Mouse (Mus musculus): ENCODE results near the gene Lrrc40. TPM values are rescaled to one million over a fixed set of nuclear protein-coding genes. Genes with fewer than 3 reads are reported as not detected.
A peak's percentile ranks its signal among the peaks of the same experiment; 100 is the strongest.

Lrrc40 gene
- total and polyA plus RNA-seq, 3 experiments, result 61.3 to 232 (median 144) TPM

DNA sequence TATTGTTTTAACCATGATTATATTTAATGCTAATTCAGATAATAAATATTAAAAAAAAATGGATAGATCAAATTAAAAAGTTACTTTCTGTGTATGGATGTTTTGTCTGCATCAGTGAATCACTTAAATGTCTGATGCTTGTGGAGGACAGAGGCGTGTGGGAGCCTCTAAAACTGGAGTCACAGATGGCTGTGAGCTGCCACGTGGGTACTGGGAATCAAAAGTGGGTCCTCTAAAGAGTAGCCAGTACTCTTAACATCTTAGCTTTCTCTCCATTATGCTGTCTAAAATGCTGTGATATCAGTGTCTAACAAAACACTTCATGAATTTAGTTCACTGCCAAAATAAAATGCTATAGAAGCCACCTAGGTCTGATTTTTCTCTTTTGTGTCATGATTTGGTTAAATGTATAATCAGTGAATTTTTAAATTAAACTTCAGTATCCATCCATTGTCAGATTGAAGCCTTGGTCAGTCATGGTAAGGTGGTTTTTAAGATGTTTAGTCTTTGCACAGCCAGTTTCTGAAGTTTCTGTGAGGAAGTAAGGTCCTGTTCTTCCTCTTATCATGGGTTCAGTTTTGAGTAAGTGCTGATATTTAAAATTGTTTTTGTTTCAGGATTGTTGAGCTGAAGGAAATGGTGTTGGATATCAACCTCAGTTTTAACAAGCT is 24.3 kb downstream of the Lrrc40 start (continued):
- TF ChIP-seq TBP (conservative IDR thresholded peaks at IDR 0.05; ENCODE audit: low read depth, low read length), result peak; percentile 53; the same call in 1 of the 2 replicates
- TF ChIP-seq KAT2A (IDR thresholded peaks at IDR 0.05; ENCODE audit: insufficient replicate concordance, low read length), result no peak
- TF ChIP-seq EP300 (IDR thresholded peaks at IDR 0.05; ENCODE audit: low read length), result peak; percentile 98
- peak; percentile 58; the same call in 1 of the 2 replicates for TF ChIP-seq MAFK (IDR thresholded peaks at IDR 0.05; ENCODE audit: insufficient replicate concordance, low read length)
- TF ChIP-seq MXI1 (IDR thresholded peaks at IDR 0.05; ENCODE audit: low read depth, low read length), result peak; percentile 71; the same call in 1 of the 2 replicates

GRCm38 (mm10) chr3:158061811-158062523 is 25.5 kb downstream of the Lrrc40 start:
- peak overlapping the region; percentile 47; the same call in 1 of the 2 replicates for H3K9ac ChIP-seq (ENCODE audit: insufficient read depth, low read depth)
- H3K79me2 ChIP-seq (replicated peaks; ENCODE audit: control insufficient read depth, extremely low read depth, insufficient read depth, poor library complexity, severe bottlenecking), result no peaks in the 10 kb centered on the region
- peak overlapping the region in 1 of 3 experiments; percentile 50 for H3K4me3 ChIP-seq (replicated peaks in 1 of 3; ENCODE audit: low read depth in 2 of 3, low read length in 2 of 3, poor library complexity in 1 of 3)
- DNase-seq (ENCODE audit: extremely low read depth), result peak; percentile 77
- in situ Hi-C loops (cut with MboI; ENCODE audit: low pct_ligation_motif_present, low pct_unique_long_range_greater_than_20kb, low sequenced_read_pairs), result no loop called here
- peak overlapping the region; percentile 87 for H3K27ac ChIP-seq (ENCODE audit: insufficient read depth, low read depth)
- H3K36me3 ChIP-seq (replicated peaks in 1 of 2; ENCODE audit: control insufficient read depth in 1 of 2, insufficient read depth in 1 of 2, low read length in 1 of 2), result peaks cover 39 to 75% of the 10 kb centered on the region in 2 experiments
- dilution Hi-C loops (cut with MboI; ENCODE audit: extremely low pct_ligation_motif_present, extremely low pct_unique_long_range_greater_than_20kb, low sequenced_read_pairs), result no loop called here
- H3K9me3 ChIP-seq (replicated peaks; ENCODE audit: low read length), result no peaks in the 10 kb centered on the region
- no peaks in the 10 kb centered on the region for H3K27me3 ChIP-seq (replicated peaks)
- TF ChIP-seq CHD2 (IDR thresholded peaks at IDR 0.05; ENCODE audit: low read length), result no peak
- peak; percentile 33; the same call in 1 of the 2 replicates for TF ChIP-seq ZMIZ1 (IDR thresholded peaks at IDR 0.05; ENCODE audit: low read depth, low read length)
- peaks cover 13 to 43% of the 10 kb centered on the region in 2 experiments for H3K4me1 ChIP-seq (ENCODE audit: control insufficient read depth in 1 of 2, insufficient read depth in 2 of 2)
- peak overlapping the region; percentile 70; the same call in 1 of the 2 replicates for H3K4me2 ChIP-seq (ENCODE audit: insufficient read depth, low read depth, poor library complexity, severe bottlenecking)

GRCm38 (mm10) chr3:158065256-158065655 is 28.8 kb downstream of the Lrrc40 start:
- Histone ChIP-seq H3K9ac (ENCODE audit: insufficient read depth, low read depth) (no peak overlapping the region), H3K79me2 (replicated peaks; ENCODE audit: control insufficient read depth, extremely low read depth, insufficient read depth, poor library complexity, severe bottlenecking) (no peaks in the 10 kb centered on the region), H3K4me1 (ENCODE audit: control insufficient read depth in 1 of 2, insufficient read depth in 2 of 2) (peaks cover 9 to 29% of the 10 kb centered on the region in 2 experiments), H3K27me3 (replicated peaks) (no peaks in the 10 kb centered on the region), H3K4me3 (replicated peaks in 1 of 3; ENCODE audit: low read depth in 2 of 3, low read length in 2 of 3, poor library complexity in 1 of 3) (no peak overlapping the region), H3K9me3 (replicated peaks; ENCODE audit: low read length) (no peaks in the 10 kb centered on the region), H3K4me2 (ENCODE audit: insufficient read depth, low read depth, poor library complexity, severe bottlenecking) (no peak overlapping the region), H3K27ac (ENCODE audit: insufficient read depth, low read depth) (no peak overlapping the region), H3K36me3 (replicated peaks in 1 of 2; ENCODE audit: control insufficient read depth in 1 of 2, insufficient read depth in 1 of 2, low read length in 1 of 2) (peaks cover 25 to 70% of the 10 kb centered on the region in 2 experiments)
- DNase-seq (ENCODE audit: extremely low read depth), result no peak
- in situ Hi-C loops (cut with MboI; ENCODE audit: low pct_ligation_motif_present, low pct_unique_long_range_greater_than_20kb, low sequenced_read_pairs), result no loop called here
- TF ChIP-seq ZC3H11A (IDR thresholded peaks at IDR 0.05; ENCODE audit: low read depth, low read length) (no peak), UBTF (IDR thresholded peaks at IDR 0.05; ENCODE audit: low read depth, low read length) (no peak), SMC3 (IDR thresholded peaks at IDR 0.05; ENCODE audit: low read depth, low read length) (no peak)
- dilution Hi-C loops (cut with MboI; ENCODE audit: extremely low pct_ligation_motif_present, extremely low pct_unique_long_range_greater_than_20kb, low sequenced_read_pairs), result no loop called here
